Mouse (Mus musculus): Measurements from ENCODE around the gene Slc9a7.

The Slc9a7 gene

DNA sequence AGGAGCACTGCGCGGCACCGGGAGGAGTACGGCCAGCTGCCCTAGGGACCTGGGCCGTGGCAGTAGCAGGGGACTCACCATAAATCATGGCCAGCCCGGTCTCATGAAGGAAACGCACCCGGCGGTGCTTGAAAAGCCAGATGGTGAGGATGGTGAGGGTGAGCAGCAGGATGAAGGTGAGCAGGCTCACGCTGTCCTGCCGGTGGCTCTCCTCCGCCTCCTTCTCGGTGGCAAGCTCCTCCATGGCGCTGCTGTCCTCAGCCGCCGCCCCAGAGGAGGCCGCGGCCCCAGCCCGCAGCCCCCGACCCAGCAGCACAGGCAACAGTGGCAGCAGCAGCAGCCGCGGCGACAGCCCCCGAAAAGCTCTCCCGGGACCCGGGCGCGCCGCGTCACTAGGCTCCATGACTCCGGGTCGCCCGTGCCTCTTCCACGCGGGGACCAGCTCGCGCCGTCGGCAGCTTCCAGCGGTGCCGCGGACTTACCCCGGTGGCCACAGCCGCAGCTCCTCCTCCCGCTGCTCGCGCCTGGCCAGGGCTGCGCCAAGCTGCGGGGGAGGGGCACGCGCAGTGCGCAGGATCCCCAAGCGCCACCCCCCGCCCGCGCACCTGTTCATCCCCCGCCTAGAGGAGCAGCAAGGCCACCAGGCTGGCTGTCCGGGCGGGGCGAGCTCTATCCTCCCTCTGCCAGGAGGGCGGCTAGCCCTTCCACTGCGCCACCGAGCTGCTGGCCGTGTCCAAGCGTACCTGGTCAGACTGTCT lies at the start of gene Slc9a7:
Gene Slc9a7 (minus strand): TSS at position 526 of the 758 bp plus-strand sequence.
- peak; percentile 85 for DNase-seq

DNA sequence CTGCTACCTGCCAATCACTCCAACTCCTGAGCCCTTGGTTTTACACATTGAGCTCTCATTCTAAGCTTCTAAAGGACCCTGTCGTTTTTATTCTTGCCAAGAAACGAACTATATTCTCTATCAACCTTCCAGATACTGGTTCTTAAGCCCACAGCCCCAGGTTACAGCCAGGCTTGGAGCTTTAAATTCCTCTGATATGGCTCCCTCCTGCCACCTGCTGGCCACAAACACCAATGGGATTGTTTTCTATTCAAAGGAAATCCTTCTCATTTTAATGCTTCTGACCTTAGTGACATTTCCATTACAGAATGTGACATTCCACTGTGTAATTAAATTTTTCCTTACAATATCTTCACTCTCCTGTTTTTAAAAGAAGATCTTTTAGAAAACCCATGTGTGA lies 44.1 kb upstream of the Slc9a7 start:
- peak; percentile 16 for DNase-seq

DNA sequence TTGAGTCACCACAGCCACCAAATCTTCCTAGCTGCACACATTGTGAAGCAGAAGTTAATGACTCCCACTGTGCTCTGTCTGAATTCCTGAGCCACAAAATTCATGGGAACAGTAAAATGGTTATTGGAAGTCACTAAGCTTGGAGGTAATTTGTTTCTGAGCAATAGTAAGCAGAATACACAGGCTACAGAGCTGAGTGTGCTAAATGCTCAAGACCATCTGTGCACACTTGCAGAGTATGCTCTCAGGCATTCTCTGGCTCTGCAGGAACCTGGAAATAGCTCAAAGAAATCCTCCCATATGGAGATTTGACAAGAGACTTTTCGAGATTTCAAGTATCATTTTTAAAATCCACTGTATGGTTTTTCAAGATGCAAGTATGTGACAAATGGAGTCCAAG lies 41.1 kb upstream of the Slc9a7 start:
- peak; percentile 16 for DNase-seq

DNA sequence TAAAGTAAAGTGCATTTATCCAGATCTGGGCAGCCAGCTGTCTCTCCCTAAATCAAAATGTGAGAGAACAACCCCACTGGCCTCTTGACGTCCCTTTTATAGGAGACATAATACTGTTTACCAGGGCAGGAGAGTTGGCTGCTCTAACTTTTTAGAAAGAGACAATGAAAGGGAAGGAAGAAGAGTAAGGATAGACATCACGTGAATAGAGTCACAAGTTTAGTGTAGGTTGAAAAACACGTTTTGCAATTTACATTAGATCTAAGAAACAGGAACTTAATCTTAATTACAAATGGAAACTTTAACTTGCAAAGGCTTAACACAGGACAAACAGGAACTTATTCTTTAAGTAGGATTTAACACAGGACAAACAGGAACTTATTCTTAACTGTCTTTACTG lies 15.6 kb upstream of the Slc9a7 start:
- no peak for DNase-seq

DNA sequence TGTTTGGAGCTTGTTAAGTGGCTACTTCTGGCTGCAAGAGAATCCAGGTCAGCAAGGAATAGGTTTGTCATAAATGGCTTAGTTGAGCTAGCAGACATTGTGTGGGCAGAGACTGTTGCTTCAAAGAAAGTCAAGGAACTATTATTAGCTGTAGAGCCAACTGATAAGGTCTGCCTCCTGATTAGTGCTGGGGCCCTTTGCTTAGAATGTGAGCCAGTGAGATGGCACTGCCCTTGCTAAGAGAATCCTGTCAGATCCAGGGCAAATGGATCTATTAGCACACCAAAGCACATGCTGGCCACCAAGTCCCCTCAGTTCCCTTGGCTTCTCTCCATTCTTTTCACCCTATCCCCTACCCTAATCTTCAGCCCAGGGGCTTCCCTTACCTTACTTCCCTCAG lies 14.3 kb upstream of the Slc9a7 start:
- DNase-seq = no peak

GRCm38 (mm10) chrX:20303280-20303679 lies 11.7 kb upstream of the Slc9a7 start:
- DNase-seq = no peak

DNA sequence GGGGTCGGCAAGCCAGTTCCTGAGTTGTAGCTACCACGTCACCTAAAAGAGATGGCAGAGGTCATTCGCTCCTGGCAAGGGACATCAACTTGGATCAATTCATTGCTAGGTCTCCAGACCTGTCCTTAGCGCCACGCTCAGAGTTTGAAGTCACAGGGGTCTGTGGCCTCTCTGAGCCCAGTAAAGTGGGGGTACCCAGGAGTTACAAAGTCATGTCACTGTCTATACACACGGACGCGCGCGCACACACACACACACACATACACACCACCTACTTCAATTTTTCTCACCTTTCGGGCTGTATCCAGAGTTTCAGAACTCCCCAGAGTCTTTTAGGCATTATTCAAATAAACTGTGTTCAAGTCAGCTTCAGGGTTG lies 422 bp upstream of the Slc9a7 start:
- DNase-seq = no peak

DNA sequence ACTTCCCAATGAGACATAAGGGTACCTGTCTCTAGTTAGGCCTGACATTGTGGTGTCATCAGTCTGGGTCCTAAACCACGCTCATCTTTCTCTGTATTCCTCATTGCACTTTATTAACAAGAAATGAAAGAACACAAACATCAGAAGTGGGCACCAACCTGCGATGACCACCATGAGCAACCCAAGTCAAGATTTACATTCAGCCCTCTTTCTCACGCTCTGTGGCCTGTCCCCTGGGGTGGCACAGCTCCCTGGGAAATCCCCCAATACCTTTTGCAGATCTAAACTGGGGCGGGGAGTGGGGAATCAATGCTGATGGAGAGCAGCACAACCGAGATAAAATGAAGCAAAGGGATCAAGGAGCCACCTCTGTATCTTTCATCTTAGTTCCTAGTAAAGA lies 892 bp downstream of the Slc9a7 start:
- peak; percentile 15 for DNase-seq

- no peak for DNase-seq
Measured at GRCm38 (mm10) chrX:20288674-20289073, 2.9 kb downstream of the Slc9a7 start.

- DNase-seq = no peak
Measured at GRCm38 (mm10) chrX:20286254-20286653, 5.4 kb downstream of the Slc9a7 start.

- no peak for DNase-seq
Measured at GRCm38 (mm10) chrX:20279424-20279823, 12.2 kb downstream of the Slc9a7 start.

- DNase-seq = no peak
Measured at GRCm38 (mm10) chrX:20273854-20274253, 17.8 kb downstream of the Slc9a7 start.

DNA sequence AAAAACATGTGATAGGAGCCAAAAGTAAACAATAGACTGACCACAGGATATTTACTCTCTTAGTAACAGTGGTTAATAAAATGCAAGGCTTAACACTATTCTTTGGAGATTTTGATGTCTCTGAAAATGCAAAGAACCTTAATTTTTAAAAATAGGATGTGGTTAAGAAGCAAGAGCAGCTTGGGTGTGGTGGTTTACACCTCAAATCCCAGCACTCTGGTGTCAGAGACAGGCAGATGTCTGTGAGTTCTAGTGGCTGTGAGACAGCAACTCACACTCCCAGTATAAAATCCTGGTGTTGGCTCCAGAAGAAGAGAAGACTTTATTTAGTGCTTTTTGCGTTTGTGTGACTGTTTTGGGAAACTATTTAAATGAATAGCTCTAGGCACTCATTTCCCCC lies 19.6 kb downstream of the Slc9a7 start:
- no peak for DNase-seq

DNA sequence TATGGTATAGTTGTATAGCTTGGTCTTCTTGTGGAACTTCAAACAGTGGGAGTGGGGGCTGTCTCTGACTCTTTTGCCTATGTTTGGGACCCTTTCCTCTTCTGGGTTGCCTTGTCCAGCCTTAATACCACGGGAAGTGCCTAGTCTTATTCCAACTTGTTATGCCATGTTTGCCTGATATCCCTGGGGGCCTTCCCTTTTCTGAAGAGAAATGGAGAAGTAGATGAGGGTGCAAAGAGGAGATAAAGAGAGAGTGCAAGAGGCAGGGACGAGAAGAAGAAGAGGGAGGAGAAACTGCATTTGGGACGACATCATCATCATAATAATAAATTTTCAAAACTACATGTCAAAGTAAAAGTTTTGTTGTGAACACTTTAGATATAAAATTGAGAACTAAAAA lies 21.6 kb downstream of the Slc9a7 start:
- no peak for DNase-seq

DNA sequence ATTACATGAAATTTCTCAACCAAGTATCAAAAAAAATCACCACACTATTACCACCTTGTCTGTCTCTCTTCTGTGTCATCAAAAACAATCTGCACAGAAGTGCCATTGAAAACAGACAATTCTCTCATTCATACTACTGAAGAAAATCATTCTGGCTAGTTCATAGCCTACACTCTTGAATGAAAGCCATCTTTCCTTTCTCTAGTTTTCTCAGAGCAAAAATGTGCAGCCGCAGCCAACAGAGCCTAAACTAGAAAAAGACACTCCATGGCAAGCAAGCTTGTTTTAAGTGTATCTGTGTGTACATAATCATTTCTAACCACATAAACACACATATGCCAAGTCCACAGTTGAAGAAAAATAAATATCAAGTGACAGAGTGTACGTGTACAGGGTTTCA lies 27.2 kb downstream of the Slc9a7 start:
- no peak for DNase-seq

DNA sequence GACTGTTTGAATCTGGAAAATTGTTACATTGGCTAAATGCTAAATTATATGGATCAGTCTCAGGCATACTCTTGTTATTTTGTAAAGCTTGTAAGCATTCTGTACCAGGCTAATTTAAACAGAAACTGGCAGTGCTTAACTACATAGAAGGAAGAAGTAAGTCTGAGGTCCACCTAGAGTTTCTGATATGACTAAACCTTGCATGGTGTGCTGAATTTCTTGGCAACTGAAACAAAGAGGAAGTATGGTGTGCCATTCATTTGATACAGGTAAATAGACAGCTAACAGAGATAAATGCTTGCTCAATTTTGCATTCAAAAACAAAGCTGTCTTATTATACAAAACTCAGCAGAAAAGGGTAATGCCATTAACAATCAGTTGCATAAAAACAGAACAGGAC lies 63.5 kb downstream of the Slc9a7 start:
- no peak for DNase-seq

DNA sequence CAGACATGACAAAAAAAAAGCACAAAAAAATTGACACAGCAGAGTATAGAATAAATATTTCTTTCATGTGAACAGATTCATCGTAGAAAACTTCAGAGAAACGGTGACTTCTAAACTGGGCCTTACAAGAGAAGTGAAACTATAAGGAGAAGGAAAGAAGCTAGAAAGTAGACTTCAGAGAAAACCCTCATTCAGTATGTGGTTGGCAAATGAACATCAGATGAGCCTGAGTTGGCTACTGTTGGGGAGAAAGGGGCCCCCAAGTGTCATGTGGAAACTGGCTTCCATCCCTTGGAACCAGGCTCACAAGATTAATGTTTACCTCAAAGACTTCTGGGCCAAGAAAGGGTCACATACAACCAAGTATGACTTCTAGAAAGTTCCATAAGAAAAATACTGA lies 70.1 kb downstream of the Slc9a7 start:
- no peak for DNase-seq

- DNase-seq = no peak
Measured at GRCm38 (mm10) chrX:20185616-20186015, 106.0 kb downstream of the Slc9a7 start.

GRCm38 (mm10) chrX:20176792-20177191 lies 114.8 kb downstream of the Slc9a7 start:
- DNase-seq = no peak

- DNase-seq = no peak
Measured at GRCm38 (mm10) chrX:20168430-20168829, 123.2 kb downstream of the Slc9a7 start.

- no peak for DNase-seq
Measured at GRCm38 (mm10) chrX:20164984-20165383, 126.6 kb downstream of the Slc9a7 start.

DNA sequence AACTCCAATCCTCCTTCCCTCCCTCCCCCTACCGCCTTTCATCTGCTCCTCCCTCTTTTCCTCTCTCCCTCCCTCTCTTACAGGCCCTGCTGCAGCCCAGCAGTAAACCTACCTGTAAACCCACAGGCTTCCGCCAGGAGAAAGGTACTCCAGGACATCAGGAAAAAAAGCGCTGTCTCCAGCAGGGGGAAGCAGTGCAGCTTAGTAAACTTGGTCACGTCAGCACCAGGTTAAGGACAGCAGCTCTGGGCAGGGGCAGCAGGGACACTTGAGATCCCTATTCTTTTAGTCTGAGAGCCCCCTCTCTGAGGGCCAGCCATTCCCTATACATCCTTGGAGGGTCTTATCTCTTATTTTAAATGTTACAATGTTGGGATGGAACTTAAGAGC lies 129.3 kb downstream of the Slc9a7 start:
- DNase-seq = peak; percentile 23

DNA sequence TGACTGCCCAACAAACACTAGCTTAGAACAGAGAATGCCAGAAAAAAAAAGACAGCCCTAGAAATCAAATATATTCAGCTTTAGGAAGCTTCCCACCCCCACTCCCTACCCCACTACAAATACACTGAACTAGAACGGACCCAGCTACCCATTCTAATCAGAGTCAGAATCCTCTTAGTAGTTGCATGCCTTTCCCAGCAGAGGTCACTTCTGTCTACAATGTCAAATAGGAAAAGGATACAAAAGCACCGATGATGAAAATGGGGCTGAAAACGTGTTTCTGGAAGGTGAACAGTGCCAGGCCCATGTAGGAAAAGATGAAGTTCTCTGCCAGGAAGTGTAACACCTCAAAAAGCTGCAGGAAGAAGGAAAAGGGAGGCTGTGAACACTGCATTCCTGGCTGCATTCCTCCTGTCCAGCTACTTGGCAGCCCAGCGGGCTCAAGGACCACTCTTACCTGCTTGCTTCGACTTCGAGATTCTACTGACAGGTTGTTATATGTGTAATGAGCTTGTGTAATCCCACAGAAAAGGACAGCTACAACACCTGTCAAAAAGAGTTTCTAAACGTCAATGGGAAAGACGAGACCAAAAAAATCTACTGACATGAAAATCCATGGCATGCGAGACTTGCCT lies 129.8 kb downstream of the Slc9a7 start:
- DNase-seq = no peak

GRCm38 (mm10) chrX:20160301-20160700 lies 131.3 kb downstream of the Slc9a7 start:
- DNase-seq = no peak

DNA sequence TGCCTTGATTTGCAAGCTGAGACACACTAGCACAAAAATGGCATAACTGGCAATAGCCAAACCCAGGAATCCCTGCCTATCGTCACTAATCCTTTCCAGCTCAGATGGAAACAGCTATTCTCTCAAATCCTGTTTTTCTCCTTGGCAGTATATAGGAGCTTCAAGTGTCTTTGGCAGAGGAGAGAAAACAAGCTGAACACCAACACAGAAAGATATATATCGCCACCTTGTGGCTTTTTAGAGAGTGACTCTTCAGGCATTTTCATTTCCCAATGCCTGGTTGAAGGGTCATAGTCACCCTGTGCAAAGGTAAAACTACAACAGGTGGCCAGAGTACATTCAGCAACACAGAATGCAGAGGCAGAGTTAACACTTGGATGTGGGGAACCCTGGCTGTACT lies 134.1 kb downstream of the Slc9a7 start:
- no peak for DNase-seq

All from cerebellum, adult 11-12 months (tissue).